Mouse (Mus musculus): Measurements from ENCODE around the gene Cd300e.

- TF ChIP-seq CTCF (IDR thresholded peaks at IDR 0.05; ENCODE audit: extremely low read depth, insufficient read depth, low read length) (no peak), POLR2A (IDR thresholded peaks at IDR 0.05; ENCODE audit: extremely low read depth, insufficient read depth, low read length) (no peak)
These were observed 48.3 kb upstream of the Cd300e start for GRCm38 (mm10) chr11:115110271-115110670.
